Mouse (Mus musculus): ENCODE data around the gene Cntnap1. TPM values are rescaled to one million over a fixed set of nuclear protein-coding genes. Genes with fewer than 3 reads are reported as not detected.
"Not testable (repeated sequence)": the region's sequence is repeated elsewhere in the genome, so short reads cannot be mapped to it uniquely, and the experiment has no call there.

Gene Cntnap1
- 0.69 and 1.1 TPM in 2 replicates for polyA plus RNA-seq (2014; fragmentation: Nextera tagmentation; extraction: Ambion mirVana)

DNA sequence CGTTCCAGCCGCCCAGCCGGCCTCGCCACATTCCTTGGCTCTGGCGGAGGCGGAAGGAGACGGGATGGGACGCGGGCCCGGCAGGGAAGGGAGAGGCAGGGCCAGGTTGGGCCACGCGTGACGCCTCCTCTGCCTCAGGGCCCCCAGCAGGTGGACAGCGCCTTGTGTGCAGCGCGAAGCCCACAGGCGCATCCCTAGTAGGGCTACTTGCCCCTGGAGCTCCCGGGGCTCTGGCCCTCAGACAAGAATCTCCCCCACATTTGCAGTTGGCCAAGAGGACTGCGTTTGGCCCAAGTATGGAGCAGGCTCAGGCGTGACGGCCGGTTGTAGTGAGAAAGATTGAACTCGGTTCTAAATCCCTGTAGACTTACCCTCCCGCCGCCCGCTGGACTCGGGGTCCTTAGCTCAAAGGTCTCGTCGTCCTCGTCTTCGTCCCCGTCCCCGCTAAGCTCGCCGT is at the start of gene Cntnap1:
TSS of gene Cntnap1 (plus strand) at position 170 of the 457 bp plus-strand sequence.
- Histone ChIP-seq H3K4me1 (ENCODE audit: control insufficient read depth in 2 of 2, insufficient read depth in 2 of 2, low read length in 2 of 2) (peaks cover 30 to 50% of the 10 kb centered on the region in 2 experiments), H3K4me2 (ENCODE audit: low read length) (peak within 1 kb of the TSS; percentile 98), H3K9me3 (ENCODE audit: control insufficient read depth, low read length) (no peaks in the 10 kb centered on the region), H3K27ac (replicated peaks in 1 of 2; ENCODE audit: control insufficient read depth in 1 of 2, insufficient read depth in 1 of 2, low read depth in 2 of 2, low read length in 2 of 2) (peak within 1 kb of the TSS; percentile 77 to 86), H3K9ac (ENCODE audit: low read length) (peak within 1 kb of the TSS; percentile 82), H3K36me3 (ENCODE audit: control insufficient read depth, insufficient read depth, low read length) (peaks cover 30% of the 10 kb centered on the region), H3K4me3 (ENCODE audit: control insufficient read depth in 1 of 2, insufficient read depth in 1 of 2, low read depth in 1 of 2, low read length in 2 of 2) (peak within 1 kb of the TSS; percentile 70 to 82), H3K27me3 (ENCODE audit: control insufficient read depth, insufficient read depth, low read length) (peaks cover 26% of the 10 kb centered on the region)
- 0% methylated on average over 35 of the region's 35 CpGs for WGBS
- no peak for ATAC-seq (ENCODE audit: insufficient number of reproducible peaks, insufficient read depth, low FRiP score, low read depth)

DNA sequence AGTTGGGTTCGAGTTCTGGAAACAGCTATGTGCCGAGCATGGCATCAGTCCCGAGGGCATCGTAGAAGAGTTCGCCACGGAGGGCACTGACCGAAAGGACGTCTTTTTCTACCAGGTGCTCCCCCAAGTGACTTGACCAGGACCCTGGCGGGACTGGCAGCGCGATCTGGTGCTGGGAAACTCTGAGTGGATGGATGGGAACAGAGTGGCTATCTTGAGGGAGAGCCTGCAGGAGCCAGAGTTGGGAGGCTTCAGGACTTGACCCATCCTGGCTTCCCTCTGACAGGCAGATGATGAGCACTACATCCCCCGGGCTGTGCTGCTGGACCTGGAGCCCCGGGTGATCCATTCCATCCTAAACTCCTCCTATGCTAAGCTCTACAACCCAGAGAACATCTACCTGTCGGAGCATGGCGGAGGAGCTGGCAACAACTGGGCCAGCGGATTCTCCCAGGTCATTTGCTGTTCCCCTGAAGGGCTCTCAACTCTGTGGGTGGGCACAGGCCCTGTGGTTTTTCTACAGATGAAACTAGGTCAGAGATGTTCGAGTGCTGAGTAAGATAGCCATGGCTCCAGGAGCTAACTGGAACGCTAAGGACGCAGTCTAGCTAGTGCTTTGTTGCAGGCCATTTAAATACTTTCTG is 49.7 kb upstream of the Cntnap1 start:
- H3K4me1 ChIP-seq (ENCODE audit: control insufficient read depth in 2 of 2, insufficient read depth in 2 of 2, low read length in 2 of 2): peaks cover 5 to 28% of the 10 kb centered on the region in 2 experiments
- H3K36me3 ChIP-seq (ENCODE audit: control insufficient read depth, insufficient read depth, low read length): peaks cover 43% of the 10 kb centered on the region
- H3K9ac ChIP-seq (ENCODE audit: low read length): peak overlapping the region; percentile 91
- peak overlapping the region; percentile 89 to 94 for H3K27ac ChIP-seq (replicated peaks in 1 of 2; ENCODE audit: control insufficient read depth in 1 of 2, insufficient read depth in 1 of 2, low read depth in 2 of 2, low read length in 2 of 2)
- 21% methylated on average over 19 of the region's 19 CpGs for WGBS
- H3K4me3 ChIP-seq (ENCODE audit: control insufficient read depth in 1 of 2, insufficient read depth in 1 of 2, low read depth in 1 of 2, low read length in 2 of 2): peak overlapping the region; percentile 77 to 82
- no peaks in the 10 kb centered on the region for H3K27me3 ChIP-seq (ENCODE audit: control insufficient read depth, insufficient read depth, low read length)
- no peak for ATAC-seq (ENCODE audit: insufficient number of reproducible peaks, insufficient read depth, low FRiP score, low read depth)
- H3K4me2 ChIP-seq (ENCODE audit: low read length): peak overlapping the region; percentile 95
- H3K9me3 ChIP-seq (ENCODE audit: control insufficient read depth, low read length): no peaks in the 10 kb centered on the region

DNA sequence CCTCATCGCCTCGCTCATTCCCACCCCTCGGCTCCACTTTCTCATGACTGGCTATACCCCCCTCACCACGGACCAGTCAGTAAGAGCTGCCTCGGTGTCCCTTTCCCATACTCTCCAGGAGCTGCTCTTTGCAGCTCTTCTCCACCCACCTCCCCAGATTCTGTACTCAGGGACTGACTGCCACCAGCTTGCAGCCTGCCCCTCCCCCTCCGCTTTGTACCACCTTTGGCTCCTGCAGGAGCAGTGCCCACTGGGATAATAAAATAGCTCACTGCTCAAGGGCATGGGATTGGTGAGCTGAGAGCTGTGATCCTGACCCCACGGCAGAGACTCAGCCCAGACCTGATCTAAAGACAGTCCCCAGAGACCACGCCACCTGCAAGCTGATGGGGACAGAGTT is 45.8 kb upstream of the Cntnap1 start:
- H3K4me3 ChIP-seq (ENCODE audit: control insufficient read depth in 1 of 2, insufficient read depth in 1 of 2, low read depth in 1 of 2, low read length in 2 of 2); H3K27ac ChIP-seq (replicated peaks in 1 of 2; ENCODE audit: control insufficient read depth in 1 of 2, insufficient read depth in 1 of 2, low read depth in 2 of 2, low read length in 2 of 2); H3K9me3 ChIP-seq (ENCODE audit: control insufficient read depth, low read length); H3K4me2 ChIP-seq (ENCODE audit: low read length); ATAC-seq (ENCODE audit: insufficient number of reproducible peaks, insufficient read depth, low FRiP score, low read depth); H3K9ac ChIP-seq (ENCODE audit: low read length); H3K27me3 ChIP-seq (ENCODE audit: control insufficient read depth, insufficient read depth, low read length): not testable (repeated sequence)
- Histone ChIP-seq H3K4me1 (ENCODE audit: control insufficient read depth in 2 of 2, insufficient read depth in 2 of 2, low read length in 2 of 2) (peaks cover 3 to 11% of the 10 kb centered on the region in 2 experiments; a peak in 3 of 4 replicates), H3K36me3 (ENCODE audit: control insufficient read depth, insufficient read depth, low read length) (peaks cover 50% of the 10 kb centered on the region)
- 94% methylated on average over 8 of the region's 8 CpGs for WGBS

DNA sequence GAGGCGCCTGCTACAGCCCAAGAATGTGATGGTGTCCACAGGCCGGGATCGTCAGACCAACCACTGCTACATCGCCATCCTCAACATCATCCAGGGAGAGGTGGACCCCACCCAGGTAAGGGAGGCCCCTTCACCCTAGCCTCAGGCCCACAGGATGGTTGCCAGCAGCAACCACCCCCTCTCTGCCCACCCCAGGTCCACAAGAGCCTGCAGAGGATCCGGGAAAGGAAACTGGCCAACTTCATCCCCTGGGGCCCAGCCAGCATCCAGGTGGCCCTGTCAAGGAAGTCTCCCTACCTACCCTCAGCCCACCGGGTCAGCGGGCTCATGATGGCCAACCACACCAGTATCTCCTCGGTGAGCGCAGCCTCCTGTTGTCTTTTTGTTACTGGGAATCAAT is 45.3 kb upstream of the Cntnap1 start:
- H3K27me3 ChIP-seq (ENCODE audit: control insufficient read depth, insufficient read depth, low read length); H3K4me3 ChIP-seq (ENCODE audit: control insufficient read depth in 1 of 2, insufficient read depth in 1 of 2, low read depth in 1 of 2, low read length in 2 of 2); ATAC-seq (ENCODE audit: insufficient number of reproducible peaks, insufficient read depth, low FRiP score, low read depth); H3K27ac ChIP-seq (replicated peaks in 1 of 2; ENCODE audit: control insufficient read depth in 1 of 2, insufficient read depth in 1 of 2, low read depth in 2 of 2, low read length in 2 of 2); H3K4me2 ChIP-seq (ENCODE audit: low read length); H3K9ac ChIP-seq (ENCODE audit: low read length); H3K9me3 ChIP-seq (ENCODE audit: control insufficient read depth, low read length): not testable (repeated sequence)
- Histone ChIP-seq H3K4me1 (ENCODE audit: control insufficient read depth in 2 of 2, insufficient read depth in 2 of 2, low read length in 2 of 2) (peaks cover 3 to 13% of the 10 kb centered on the region in 2 experiments), H3K36me3 (ENCODE audit: control insufficient read depth, insufficient read depth, low read length) (peaks cover 50% of the 10 kb centered on the region)
- 88% methylated on average over 8 of the region's 9 CpGs for WGBS

DNA sequence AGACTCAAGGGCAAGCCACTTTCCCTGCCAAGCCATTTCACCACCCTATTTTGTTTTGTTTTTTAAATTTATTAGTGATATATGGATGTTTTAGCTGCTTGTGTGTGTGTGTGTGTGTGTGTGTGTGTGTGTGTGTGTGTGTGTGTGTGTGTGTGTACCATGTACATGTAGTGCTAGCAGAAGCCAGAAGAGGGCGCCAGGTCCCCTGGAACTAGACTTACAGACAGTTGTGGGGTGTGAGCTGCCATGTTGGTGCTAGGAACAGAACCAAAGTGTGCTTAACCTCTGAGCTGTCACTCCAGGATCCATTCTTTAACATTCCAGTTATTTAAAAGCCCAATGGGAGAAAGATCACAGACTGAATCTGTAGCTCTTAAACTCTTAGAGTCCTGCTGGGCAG is 43.2 kb upstream of the Cntnap1 start:
- no peak for ATAC-seq (ENCODE audit: insufficient number of reproducible peaks, insufficient read depth, low FRiP score, low read depth)
- Histone ChIP-seq H3K4me1 (ENCODE audit: control insufficient read depth in 2 of 2, insufficient read depth in 2 of 2, low read length in 2 of 2) (peaks cover 11 to 15% of the 10 kb centered on the region in 2 experiments; a peak in 3 of 4 replicates), H3K9me3 (ENCODE audit: control insufficient read depth, low read length) (no peaks in the 10 kb centered on the region), H3K36me3 (ENCODE audit: control insufficient read depth, insufficient read depth, low read length) (peaks cover 44% of the 10 kb centered on the region), H3K27ac (replicated peaks in 1 of 2; ENCODE audit: control insufficient read depth in 1 of 2, insufficient read depth in 1 of 2, low read depth in 2 of 2, low read length in 2 of 2) (no peak overlapping the region), H3K4me3 (ENCODE audit: control insufficient read depth in 1 of 2, insufficient read depth in 1 of 2, low read depth in 1 of 2, low read length in 2 of 2) (no peak overlapping the region), H3K4me2 (ENCODE audit: low read length) (no peak overlapping the region), H3K27me3 (ENCODE audit: control insufficient read depth, insufficient read depth, low read length) (no peaks in the 10 kb centered on the region), H3K9ac (ENCODE audit: low read length) (no peak overlapping the region)
- WGBS: 67% methylated on average over 1 of the region's 1 CpGs

DNA sequence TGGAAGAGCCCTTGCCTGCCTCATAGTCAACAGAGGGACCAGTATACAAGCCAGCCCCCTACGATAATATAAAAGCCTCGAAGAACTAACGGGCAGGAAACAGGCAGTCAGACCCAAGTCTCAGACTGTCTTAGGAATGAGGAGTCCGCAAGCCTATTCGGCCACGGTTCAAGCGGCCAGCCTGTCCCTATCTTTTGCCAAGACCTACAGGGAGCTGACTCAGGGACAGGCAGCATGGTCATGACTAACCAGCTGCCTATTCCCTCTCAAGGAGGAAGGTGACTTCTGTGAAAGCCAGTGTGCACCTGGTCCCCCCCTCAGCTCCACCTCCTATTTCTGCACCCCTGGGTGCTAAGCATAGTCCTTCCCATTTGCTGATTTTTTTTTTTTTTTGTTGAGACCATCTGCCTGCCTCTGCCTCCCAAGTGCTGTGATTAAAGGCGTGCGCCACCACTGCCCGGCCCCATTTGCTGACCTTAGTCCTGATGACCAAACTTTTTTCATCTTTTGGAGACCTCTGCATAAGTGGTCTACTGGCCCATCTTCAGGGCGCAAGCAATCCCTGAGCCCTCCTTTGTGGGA is 41.2 kb upstream of the Cntnap1 start:
- Histone ChIP-seq H3K4me1 (ENCODE audit: control insufficient read depth in 2 of 2, insufficient read depth in 2 of 2, low read length in 2 of 2) (peaks cover 11 to 15% of the 10 kb centered on the region in 2 experiments; a peak in 3 of 4 replicates), H3K9me3 (ENCODE audit: control insufficient read depth, low read length) (no peaks in the 10 kb centered on the region), H3K36me3 (ENCODE audit: control insufficient read depth, insufficient read depth, low read length) (peaks cover 24% of the 10 kb centered on the region), H3K9ac (ENCODE audit: low read length) (no peak overlapping the region), H3K27ac (replicated peaks in 1 of 2; ENCODE audit: control insufficient read depth in 1 of 2, insufficient read depth in 1 of 2, low read depth in 2 of 2, low read length in 2 of 2) (peak overlapping the region in 1 of 2 experiments; percentile 50; a peak in 1 of 4 replicates), H3K4me3 (ENCODE audit: control insufficient read depth in 1 of 2, insufficient read depth in 1 of 2, low read depth in 1 of 2, low read length in 2 of 2) (no peak overlapping the region), H3K27me3 (ENCODE audit: control insufficient read depth, insufficient read depth, low read length) (no peaks in the 10 kb centered on the region), H3K4me2 (ENCODE audit: low read length) (no peak overlapping the region)
- ATAC-seq (ENCODE audit: insufficient number of reproducible peaks, insufficient read depth, low FRiP score, low read depth): no peak
- WGBS: 78% methylated on average over 11 of the region's 11 CpGs

DNA sequence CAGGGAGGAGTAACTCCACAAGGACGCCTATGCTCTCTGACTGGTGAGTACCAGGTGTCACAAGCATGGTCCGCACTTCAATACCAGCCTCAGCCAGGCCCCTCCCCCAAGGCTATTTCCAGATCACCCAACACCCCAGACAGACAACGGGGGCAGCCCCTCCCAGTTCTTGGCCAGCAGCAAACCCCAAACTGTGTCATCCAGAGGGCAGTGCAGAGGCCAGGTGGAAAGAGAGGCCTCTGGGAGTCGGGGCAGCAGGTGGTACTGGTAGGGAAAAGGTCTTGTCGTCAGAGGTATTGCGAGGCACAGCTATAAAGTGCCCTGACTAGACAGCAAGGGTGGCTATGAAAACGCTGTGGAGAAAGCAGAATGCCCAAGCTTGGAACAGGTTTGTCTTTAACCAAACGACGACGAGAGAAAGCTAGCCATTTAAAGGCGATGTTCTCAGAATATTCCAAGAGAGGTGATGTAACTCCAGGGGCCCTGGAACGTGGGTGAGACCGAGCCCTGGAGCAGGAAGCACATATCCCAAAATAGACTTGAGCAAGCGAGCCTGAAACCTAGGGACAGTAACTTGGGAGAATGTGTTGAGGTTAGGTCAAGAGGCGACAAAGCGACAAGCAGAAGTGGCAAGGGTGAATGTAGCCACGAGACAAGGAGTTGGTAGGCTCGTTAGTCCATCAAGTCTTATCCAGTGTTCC is 40.1 kb upstream of the Cntnap1 start:
- Histone ChIP-seq H3K27me3 (ENCODE audit: control insufficient read depth, insufficient read depth, low read length) (no peaks in the 10 kb centered on the region), H3K36me3 (ENCODE audit: control insufficient read depth, insufficient read depth, low read length) (peaks cover 19% of the 10 kb centered on the region), H3K4me3 (ENCODE audit: control insufficient read depth in 1 of 2, insufficient read depth in 1 of 2, low read depth in 1 of 2, low read length in 2 of 2) (no peak overlapping the region), H3K27ac (replicated peaks in 1 of 2; ENCODE audit: control insufficient read depth in 1 of 2, insufficient read depth in 1 of 2, low read depth in 2 of 2, low read length in 2 of 2) (peak overlapping the region; percentile 79 to 90), H3K9me3 (ENCODE audit: control insufficient read depth, low read length) (no peaks in the 10 kb centered on the region), H3K4me2 (ENCODE audit: low read length) (peak overlapping the region; percentile 28), H3K4me1 (ENCODE audit: control insufficient read depth in 2 of 2, insufficient read depth in 2 of 2, low read length in 2 of 2) (peaks cover 13 to 19% of the 10 kb centered on the region in 2 experiments; a peak in 3 of 4 replicates), H3K9ac (ENCODE audit: low read length) (0 out of 2 replicates have a peak overlapping the region, but pooled peaks have one; percentile 4)
- WGBS: 14% methylated on average over 18 of the region's 18 CpGs
- ATAC-seq (ENCODE audit: insufficient number of reproducible peaks, insufficient read depth, low FRiP score, low read depth): peak; percentile 64
